Mouse (Mus musculus): ENCODE measurements around the gene Cd72. TPM values are rescaled to one million over a fixed set of nuclear protein-coding genes. Genes with fewer than 3 reads are reported as not detected.
A peak's percentile ranks its signal among the peaks of the same experiment; 100 is the strongest.

Cd72 gene
- total RNA-seq, 1 experiment: 0.40 TPM

GRCm38 (mm10) chr4:43415221-43416070 is 39.0 kb downstream of the Cd72 start:
- H3K27ac ChIP-seq (ENCODE audit: insufficient read depth, low read depth, low read length, poor library complexity, severe bottlenecking): no peak overlapping the region
- in situ Hi-C loops (cut with MboI; ENCODE audit: low sequenced_read_pairs in 2 of 2, unreplicated experiment in 2 of 2): no loop called here
- peak overlapping the region; percentile 13 to 43; a peak in 3 of 4 replicates for H3K4me3 ChIP-seq (ENCODE audit: insufficient read depth in 1 of 2, low read depth in 1 of 2, low read length in 2 of 2, poor library complexity in 1 of 2, severe bottlenecking in 1 of 2)
- DNase-seq (ENCODE audit: low read depth, low spot score): no peak
- peaks cover 7% of the 10 kb centered on the region; the same call in 1 of the 2 replicates for H3K36me3 ChIP-seq (ENCODE audit: control insufficient read depth, insufficient read depth, low read length, poor library complexity, severe bottlenecking)
- TF ChIP-seq HCFC1 (IDR thresholded peaks at IDR 0.05; ENCODE audit: borderline replicate concordance, insufficient read depth, low read length) (no peak), ZNF384 (IDR thresholded peaks at IDR 0.05; ENCODE audit: low read depth, low read length) (no peak), ZC3H11A (IDR thresholded peaks at IDR 0.05; ENCODE audit: borderline replicate concordance, low read depth, low read length) (no peak), CHD2 (IDR thresholded peaks at IDR 0.05; ENCODE audit: low read depth, low read length) (no peak), MAFK (IDR thresholded peaks at IDR 0.05; ENCODE audit: insufficient read depth, low read depth, low read length) (no peak)
- no peaks in the 10 kb centered on the region for H3K9me3 ChIP-seq (ENCODE audit: control insufficient read depth, insufficient read depth, low read depth, low read length)
- H3K9ac ChIP-seq (ENCODE audit: insufficient read depth, low read depth, low read length, poor library complexity, severe bottlenecking): no peak overlapping the region
- peaks cover 0 to 11% of the 10 kb centered on the region in 2 experiments; a peak in 1 of 4 replicates for H3K4me1 ChIP-seq (ENCODE audit: control insufficient read depth in 2 of 2, insufficient read depth in 2 of 2, low read length in 2 of 2, poor library complexity in 1 of 2)

GRCm38 (mm10) chr4:43414761-43415160 is 39.7 kb downstream of the Cd72 start:
- no peak for DNase-seq (ENCODE audit: low read depth, low spot score)
- no peak overlapping the region for H3K9ac ChIP-seq (ENCODE audit: insufficient read depth, low read depth, low read length, poor library complexity, severe bottlenecking)
- peaks cover 7% of the 10 kb centered on the region; the same call in 1 of the 2 replicates for H3K36me3 ChIP-seq (ENCODE audit: control insufficient read depth, insufficient read depth, low read length, poor library complexity, severe bottlenecking)
- H3K4me1 ChIP-seq (ENCODE audit: control insufficient read depth in 2 of 2, insufficient read depth in 2 of 2, low read length in 2 of 2, poor library complexity in 1 of 2): peaks cover 0 to 8% of the 10 kb centered on the region in 2 experiments; a peak in 1 of 4 replicates
- in situ Hi-C loops (cut with MboI; ENCODE audit: low sequenced_read_pairs in 2 of 2, unreplicated experiment in 2 of 2): no loop called here
- H3K4me3 ChIP-seq (ENCODE audit: insufficient read depth in 1 of 2, low read depth in 1 of 2, low read length in 2 of 2, poor library complexity in 1 of 2, severe bottlenecking in 1 of 2): no peak overlapping the region
- no peak overlapping the region for H3K27ac ChIP-seq (ENCODE audit: insufficient read depth, low read depth, low read length, poor library complexity, severe bottlenecking)
- no peaks in the 10 kb centered on the region for H3K9me3 ChIP-seq (ENCODE audit: control insufficient read depth, insufficient read depth, low read depth, low read length)
- TF ChIP-seq CHD2 (IDR thresholded peaks at IDR 0.05; ENCODE audit: low read depth, low read length) (no peak), HCFC1 (IDR thresholded peaks at IDR 0.05; ENCODE audit: borderline replicate concordance, insufficient read depth, low read length) (no peak), ZNF384 (IDR thresholded peaks at IDR 0.05; ENCODE audit: low read depth, low read length) (no peak), ZC3H11A (IDR thresholded peaks at IDR 0.05; ENCODE audit: borderline replicate concordance, low read depth, low read length) (no peak), MAFK (IDR thresholded peaks at IDR 0.05; ENCODE audit: insufficient read depth, low read depth, low read length) (no peak)

- H3K27ac ChIP-seq (ENCODE audit: insufficient read depth, low read depth, low read length, poor library complexity, severe bottlenecking): peak overlapping the region; percentile 23; the same call in 1 of the 2 replicates
- H3K4me1 ChIP-seq (ENCODE audit: control insufficient read depth in 2 of 2, insufficient read depth in 2 of 2, low read length in 2 of 2, poor library complexity in 1 of 2): peaks cover 12 to 16% of the 10 kb centered on the region in 2 experiments
- in situ Hi-C loops (cut with MboI; ENCODE audit: low sequenced_read_pairs in 2 of 2, unreplicated experiment in 2 of 2): no loop called here
- no peaks in the 10 kb centered on the region for H3K36me3 ChIP-seq (ENCODE audit: control insufficient read depth, insufficient read depth, low read length, poor library complexity, severe bottlenecking)
- TF ChIP-seq HCFC1 (IDR thresholded peaks at IDR 0.05; ENCODE audit: borderline replicate concordance, insufficient read depth, low read length) (no peak), ZNF384 (IDR thresholded peaks at IDR 0.05; ENCODE audit: low read depth, low read length) (no peak), MAFK (IDR thresholded peaks at IDR 0.05; ENCODE audit: insufficient read depth, low read depth, low read length) (no peak), CHD2 (IDR thresholded peaks at IDR 0.05; ENCODE audit: low read depth, low read length) (no peak), ZC3H11A (IDR thresholded peaks at IDR 0.05; ENCODE audit: borderline replicate concordance, low read depth, low read length) (no peak)
- H3K9ac ChIP-seq (ENCODE audit: insufficient read depth, low read depth, low read length, poor library complexity, severe bottlenecking): peak overlapping the region; percentile 9; the same call in 1 of the 2 replicates
- DNase-seq (ENCODE audit: low read depth, low spot score): no peak
- peak overlapping the region; percentile 40 to 41; a peak in 3 of 4 replicates for H3K4me3 ChIP-seq (ENCODE audit: insufficient read depth in 1 of 2, low read depth in 1 of 2, low read length in 2 of 2, poor library complexity in 1 of 2, severe bottlenecking in 1 of 2)
- H3K9me3 ChIP-seq (ENCODE audit: control insufficient read depth, insufficient read depth, low read depth, low read length): no peaks in the 10 kb centered on the region
Measured at GRCm38 (mm10) chr4:43407071-43407920, 47.1 kb downstream of the Cd72 start.

GRCm38 (mm10) chr4:43406162-43406971 is 48.1 kb downstream of the Cd72 start:
- Histone ChIP-seq H3K9ac (ENCODE audit: insufficient read depth, low read depth, low read length, poor library complexity, severe bottlenecking) (peak overlapping the region; percentile 3; the same call in 1 of the 2 replicates), H3K27ac (ENCODE audit: insufficient read depth, low read depth, low read length, poor library complexity, severe bottlenecking) (peak overlapping the region; percentile 43), H3K9me3 (ENCODE audit: control insufficient read depth, insufficient read depth, low read depth, low read length) (no peaks in the 10 kb centered on the region), H3K4me1 (ENCODE audit: control insufficient read depth in 2 of 2, insufficient read depth in 2 of 2, low read length in 2 of 2, poor library complexity in 1 of 2) (peaks cover 14 to 22% of the 10 kb centered on the region in 2 experiments), H3K4me3 (ENCODE audit: insufficient read depth in 1 of 2, low read depth in 1 of 2, low read length in 2 of 2, poor library complexity in 1 of 2, severe bottlenecking in 1 of 2) (peak overlapping the region; percentile 40 to 41), H3K36me3 (ENCODE audit: control insufficient read depth, insufficient read depth, low read length, poor library complexity, severe bottlenecking) (no peaks in the 10 kb centered on the region)
- no peak for DNase-seq (ENCODE audit: low read depth, low spot score)
- in situ Hi-C loops (cut with MboI; ENCODE audit: low sequenced_read_pairs in 2 of 2, unreplicated experiment in 2 of 2): no loop called here
- TF ChIP-seq ZC3H11A (IDR thresholded peaks at IDR 0.05; ENCODE audit: borderline replicate concordance, low read depth, low read length) (no peak), CHD2 (IDR thresholded peaks at IDR 0.05; ENCODE audit: low read depth, low read length) (no peak), HCFC1 (IDR thresholded peaks at IDR 0.05; ENCODE audit: borderline replicate concordance, insufficient read depth, low read length) (0 out of 2 replicates have a peak, but pooled peaks have one; percentile 12), MAFK (IDR thresholded peaks at IDR 0.05; ENCODE audit: insufficient read depth, low read depth, low read length) (no peak), ZNF384 (IDR thresholded peaks at IDR 0.05; ENCODE audit: low read depth, low read length) (no peak)
